Mouse (Mus musculus) kidney, embryonic 14.5 days (tissue): Measurements from ENCODE around the gene Srrm4. TPM values are rescaled to one million over a fixed set of nuclear protein-coding genes. Genes with fewer than 3 reads are reported as not detected.

Experiments
- ATAC-seq: fragments of 200-750 bp; cut with Nextera tagmentation; 2 replicates; pipeline ENCODE4 v1.8.0; 2017; ENCODE audit warnings: moderate number of reproducible peaks, mild to moderate bottlenecking, moderate TSS enrichment, moderate library complexity; ENCODE audit not compliant: low FRiP score, low TSS enrichment
- H3K27ac ChIP-seq: fragments of 300-500 bp; sonication (generic); 2 replicates; pipeline ENCODE4 v1.5.1; 2014; ENCODE audit warnings: low read depth, mild to moderate bottlenecking, low read length, moderate library complexity, mixed read lengths
- H3K27me3 ChIP-seq: fragments of 300-500 bp; sonication (generic); 2 replicates; pipeline ENCODE4 v1.6.1; 2014; ENCODE audit warnings: mild to moderate bottlenecking, low read length; ENCODE audit not compliant: control insufficient read depth, insufficient read depth
- H3K36me3 ChIP-seq: fragments of 300-500 bp; sonication (generic); 2 replicates; pipeline ENCODE4 v1.6.1; 2014; ENCODE audit warnings: low read length, mixed read lengths; ENCODE audit not compliant: control insufficient read depth, insufficient read depth
- H3K4me1 ChIP-seq: fragments of 300-500 bp; sonication (generic); 2 replicates; pipeline ENCODE4 v1.6.1; 2014; ENCODE audit warnings: low read length, mixed read lengths; ENCODE audit not compliant: control insufficient read depth, insufficient read depth
- H3K4me2 ChIP-seq: fragments of 300-500 bp; sonication (generic); replicated peaks from 2 replicates; pipeline ENCODE4 v1.6.1; 2014; ENCODE audit warnings: low read depth, mild to moderate bottlenecking, low read length
- H3K4me3 ChIP-seq: fragments of 300-500 bp; sonication (generic); 2 replicates; pipeline ENCODE4 v1.5.1; 2014; ENCODE audit warnings: mild to moderate bottlenecking, low read length
- H3K9ac ChIP-seq: fragments of 300-500 bp; sonication (generic); 2 replicates; pipeline ENCODE4 v1.6.1; 2014; ENCODE audit warnings: low read depth, mild to moderate bottlenecking, low read length, moderate library complexity
- H3K9me3 ChIP-seq: fragments of 300-500 bp; sonication (generic); 2 replicates; pipeline ENCODE4 v1.6.1; 2016; ENCODE audit warnings: low read length; ENCODE audit not compliant: control insufficient read depth
- WGBS: fragments of 180-500 bp; shearing (Covaris S2); extraction: QIAGEN DNeasy Blood & Tissue Kit; methylation state at CpG from one replicate; pipeline ENCODE4 v1.1.7; 2014; 5-methylcytosine and 5-hydroxymethylcytosine counted together
- polyA plus RNA-seq: library from polyadenylated mRNA; unstranded; fragments of >200 nt; fragmentation: Nextera tagmentation; extraction: Ambion mirVana; gene quantifications from 2 replicates; pipeline ENCODE4 v1.2.1, GENCODE M21; 2014

Gene Srrm4
- polyA plus RNA-seq, 1 experiment from 2014 or later, result 0.32 TPM

DNA sequence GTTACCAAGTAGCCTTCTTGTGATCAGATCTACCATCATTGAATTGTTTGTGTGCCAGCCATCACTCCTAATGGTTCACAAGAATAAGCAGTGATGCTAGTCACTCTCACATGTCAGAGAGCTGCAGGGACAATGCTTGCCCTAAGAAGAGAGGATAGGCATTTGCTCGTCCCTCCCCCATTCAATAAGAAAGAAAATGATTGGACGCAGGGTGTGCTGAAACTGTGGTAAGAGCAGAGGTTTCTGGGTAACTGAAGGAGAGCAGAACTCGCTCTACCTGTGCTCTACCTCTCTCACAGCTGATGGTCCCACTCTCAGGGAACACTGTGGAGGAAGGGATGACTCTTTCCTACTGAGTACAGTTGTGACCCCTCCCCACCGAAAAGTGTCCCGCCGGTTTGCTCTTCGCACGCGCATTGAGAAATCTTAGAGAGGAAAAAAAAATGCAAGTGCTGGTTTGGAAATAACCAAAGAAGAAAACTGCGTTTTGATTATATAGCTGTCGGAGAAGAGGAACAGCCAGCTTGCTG, 143.7 kb downstream of the Srrm4 start:
- no peak for ATAC-seq
- Histone ChIP-seq H3K27ac (no peak overlapping the region), H3K4me3 (no peak overlapping the region)

DNA sequence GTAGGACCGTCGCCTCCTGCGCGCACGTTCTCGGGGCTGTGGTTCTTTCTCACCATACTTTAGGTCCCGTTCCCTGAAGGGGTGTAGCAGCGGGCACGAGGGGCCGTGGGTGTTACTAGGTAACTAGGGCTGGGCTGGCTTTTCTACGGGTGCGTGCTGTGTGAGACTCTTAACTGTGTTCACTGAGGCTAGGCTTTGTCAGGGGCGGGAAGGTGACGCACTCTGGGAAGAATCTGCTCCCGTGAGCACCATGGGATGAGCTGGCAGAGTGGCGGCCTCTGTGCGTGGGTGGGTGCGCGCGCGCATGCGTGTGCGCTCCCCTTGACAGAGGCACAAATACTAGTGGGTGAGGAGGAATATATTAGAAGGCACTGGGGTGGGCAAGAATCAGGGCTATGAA, 145.1 kb downstream of the Srrm4 start:
- no peak for ATAC-seq
- no peaks in the 10 kb centered on the region for H3K9me3 ChIP-seq
- peaks cover 3% of the 10 kb centered on the region; the same call in 1 of the 2 replicates for H3K27me3 ChIP-seq
- H3K36me3 ChIP-seq, result no peaks in the 10 kb centered on the region
- H3K4me3 ChIP-seq, result no peak overlapping the region
- H3K9ac ChIP-seq, result no peak overlapping the region
- H3K4me1 ChIP-seq, result no peaks in the 10 kb centered on the region
- no peak overlapping the region for H3K27ac ChIP-seq
- 0 out of 2 replicates have a peak overlapping the region, but pooled peaks have one; percentile 10 for H3K4me2 ChIP-seq
- WGBS, result 45% methylated on average over 23 of the region's 23 CpGs

More for the DNA sequence above, 143.7 kb downstream of the Srrm4 start:
- Histone ChIP-seq H3K4me2 (peak overlapping the region; percentile 12; the same call in 1 of the 2 replicates), H3K9ac (no peak overlapping the region), H3K27me3 (peaks cover 3% of the 10 kb centered on the region; the same call in 1 of the 2 replicates), H3K9me3 (no peaks in the 10 kb centered on the region), H3K36me3 (no peaks in the 10 kb centered on the region), H3K4me1 (no peaks in the 10 kb centered on the region)
- 37% methylated on average over 11 of the region's 11 CpGs for WGBS

DNA sequence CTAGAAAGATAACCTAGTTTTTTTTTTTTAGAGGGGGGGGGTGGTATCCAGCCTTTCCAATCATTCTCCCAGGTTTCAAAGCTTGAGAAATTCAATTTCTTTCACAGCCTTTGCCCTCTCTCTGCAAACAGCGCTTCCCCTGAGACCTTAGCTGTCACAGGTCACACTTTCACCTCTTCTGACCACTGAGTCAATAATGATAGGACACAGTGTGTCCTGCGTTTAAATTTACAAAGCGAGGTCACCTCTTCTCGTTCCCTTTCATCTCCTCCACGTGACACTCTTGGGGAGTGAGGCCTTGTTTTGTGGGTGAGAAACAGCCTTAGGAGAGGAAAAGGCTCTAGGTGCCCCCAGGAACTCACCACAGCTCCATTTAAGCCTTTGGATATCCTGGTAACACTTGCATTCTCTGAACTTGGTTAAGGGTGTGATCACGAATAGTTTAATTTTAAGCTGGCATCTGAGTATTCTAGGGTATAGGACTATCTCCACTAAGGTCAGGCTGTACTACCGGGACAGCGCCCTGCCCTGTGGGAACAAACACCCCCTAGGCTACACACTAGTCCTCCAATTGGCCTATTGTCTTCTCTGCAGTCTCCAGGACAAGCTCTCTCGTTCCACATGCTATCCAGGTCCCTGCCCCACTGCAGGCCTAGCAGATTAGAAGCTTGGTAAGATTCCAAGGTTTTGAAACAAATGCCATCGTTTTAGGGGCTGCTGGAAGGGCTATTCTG, 145.8 kb downstream of the Srrm4 start:
- Histone ChIP-seq H3K4me1 (no peaks in the 10 kb centered on the region), H3K4me3 (no peak overlapping the region), H3K4me2 (no peak overlapping the region), H3K9ac (no peak overlapping the region), H3K27me3 (peaks cover 3% of the 10 kb centered on the region; the same call in 1 of the 2 replicates), H3K9me3 (no peaks in the 10 kb centered on the region), H3K36me3 (no peaks in the 10 kb centered on the region), H3K27ac (no peak overlapping the region)
- no peak for ATAC-seq
- WGBS, result 39% methylated on average over 10 of the region's 10 CpGs

DNA sequence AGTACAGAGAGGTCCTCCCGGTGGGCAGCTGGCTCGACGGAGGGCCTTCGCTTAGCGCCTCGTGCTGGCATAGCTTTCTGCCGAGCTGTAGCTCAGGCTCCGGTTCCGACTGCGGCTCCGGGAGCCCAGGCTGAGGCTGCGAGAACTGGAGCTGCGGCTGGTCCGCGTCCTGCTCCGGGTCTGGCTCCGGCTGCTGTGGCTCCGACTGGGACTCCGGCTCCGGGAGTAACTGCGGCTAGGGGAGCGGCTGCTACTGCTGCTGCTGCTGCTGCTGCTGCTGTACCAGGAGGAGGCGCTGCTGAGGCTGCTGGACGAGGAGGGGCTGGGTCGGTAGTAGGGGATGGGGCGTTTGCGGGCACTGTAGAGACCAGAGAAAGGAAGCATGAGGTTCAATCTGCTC, 147.1 kb downstream of the Srrm4 start:
- Histone ChIP-seq H3K4me2 (no peak overlapping the region), H3K4me1 (no peaks in the 10 kb centered on the region), H3K27ac (no peak overlapping the region), H3K36me3 (no peaks in the 10 kb centered on the region), H3K4me3 (no peak overlapping the region), H3K9me3 (no peaks in the 10 kb centered on the region), H3K27me3 (peaks cover 3% of the 10 kb centered on the region; the same call in 1 of the 2 replicates), H3K9ac (no peak overlapping the region)
- ATAC-seq, result no peak
- WGBS, result 63% methylated on average over 27 of the region's 27 CpGs

DNA sequence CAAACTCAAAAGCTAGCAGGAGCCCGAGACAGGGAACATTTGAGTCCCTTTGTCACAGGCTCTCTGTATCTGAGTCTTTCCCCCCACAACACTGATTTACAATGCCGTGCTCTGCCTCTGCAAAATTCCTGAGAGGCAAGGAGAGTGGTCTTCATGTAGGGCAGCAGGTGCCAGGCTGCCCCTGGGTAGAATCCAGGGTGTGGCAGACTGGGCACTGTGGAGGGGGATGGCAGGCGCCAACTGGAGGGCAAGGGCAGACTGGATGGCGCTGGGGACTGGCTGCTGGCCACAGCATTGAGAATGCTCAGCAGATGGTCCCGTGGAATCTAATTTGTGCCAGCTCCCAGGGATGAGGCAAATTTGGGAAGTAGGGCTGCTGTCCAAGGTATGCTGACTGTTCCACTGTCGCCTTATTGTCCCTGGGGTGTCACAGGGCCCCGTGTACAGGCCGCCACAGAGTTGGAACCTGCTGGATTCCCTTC, 148.1 kb downstream of the Srrm4 start:
- 84% methylated on average over 8 of the region's 8 CpGs for WGBS
- H3K4me2 ChIP-seq, result no peak overlapping the region
- no peak for ATAC-seq
- no peak overlapping the region for H3K9ac ChIP-seq
- H3K4me3 ChIP-seq, result no peak overlapping the region
- no peaks in the 10 kb centered on the region for H3K36me3 ChIP-seq
- H3K27ac ChIP-seq, result no peak overlapping the region
- H3K27me3 ChIP-seq, result peaks cover 3% of the 10 kb centered on the region; the same call in 1 of the 2 replicates
- no peaks in the 10 kb centered on the region for H3K9me3 ChIP-seq
- no peaks in the 10 kb centered on the region for H3K4me1 ChIP-seq

DNA sequence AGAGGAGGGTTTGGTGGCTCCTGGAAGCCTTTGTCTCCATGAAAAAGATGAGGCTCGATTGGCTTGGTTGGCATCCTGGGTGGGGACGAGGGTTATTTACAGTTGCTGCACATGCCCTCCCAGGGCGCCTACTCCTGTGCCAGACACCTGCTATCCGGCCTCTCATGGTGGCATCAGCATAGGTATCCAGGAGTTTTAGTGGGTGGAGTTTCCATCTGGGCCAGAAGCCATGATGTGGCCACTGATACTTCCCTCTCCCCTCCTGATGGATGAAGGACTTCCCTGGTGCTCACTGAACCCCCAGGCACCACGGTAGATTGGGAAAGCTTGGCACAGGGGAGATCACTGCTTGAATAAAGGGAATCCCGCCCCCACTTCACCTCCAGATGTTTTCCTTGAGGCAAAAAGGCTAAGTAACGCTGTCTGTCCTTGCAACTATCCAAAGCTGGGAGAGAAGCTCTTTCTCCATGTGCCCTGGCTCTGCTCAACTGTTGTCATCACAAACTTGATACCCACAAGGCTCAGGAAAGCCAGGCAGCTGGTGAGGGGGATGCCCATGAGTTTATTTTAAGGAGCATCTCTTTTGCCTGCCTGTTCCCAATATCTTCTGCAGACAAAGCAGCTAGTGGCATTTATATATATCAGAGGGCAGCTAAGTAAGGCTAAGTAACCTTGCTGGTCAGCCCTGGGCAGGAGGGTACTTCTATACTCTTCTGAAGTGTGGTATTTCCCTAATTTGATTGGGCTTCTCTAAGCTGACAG, 148.7 kb downstream of the Srrm4 start:
- Histone ChIP-seq H3K9me3 (no peaks in the 10 kb centered on the region), H3K4me1 (no peaks in the 10 kb centered on the region), H3K9ac (no peak overlapping the region), H3K4me2 (no peak overlapping the region), H3K36me3 (no peaks in the 10 kb centered on the region), H3K27me3 (peaks cover 3% of the 10 kb centered on the region; the same call in 1 of the 2 replicates), H3K27ac (no peak overlapping the region), H3K4me3 (no peak overlapping the region)
- 73% methylated on average over 7 of the region's 7 CpGs for WGBS
- ATAC-seq, result no peak

DNA sequence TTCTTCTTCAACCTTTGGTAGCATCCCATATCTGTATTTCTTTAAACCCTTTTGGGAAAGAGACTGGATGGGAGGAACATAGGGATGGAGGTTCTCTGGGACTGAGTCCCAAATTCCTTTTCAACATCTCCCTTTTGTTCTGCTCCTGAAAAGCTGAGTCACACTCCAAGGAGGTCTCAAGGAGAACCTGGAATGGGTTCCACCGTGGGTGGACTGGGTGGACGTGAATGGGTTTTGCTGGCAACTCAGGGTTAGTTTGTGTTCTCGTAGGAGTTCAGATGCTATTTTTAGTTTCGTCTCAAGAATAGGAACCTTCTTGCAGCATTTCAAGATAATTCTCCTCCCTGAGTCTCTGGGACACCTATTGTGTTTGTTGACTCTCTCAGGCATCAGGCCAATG, 151.4 kb downstream of the Srrm4 start:
- Histone ChIP-seq H3K27me3 (no peaks in the 10 kb centered on the region), H3K4me2 (no peak overlapping the region), H3K4me3 (no peak overlapping the region), H3K36me3 (no peaks in the 10 kb centered on the region), H3K4me1 (no peaks in the 10 kb centered on the region), H3K9ac (no peak overlapping the region), H3K9me3 (no peaks in the 10 kb centered on the region), H3K27ac (no peak overlapping the region)
- 77% methylated on average over 4 of the region's 4 CpGs for WGBS
- ATAC-seq, result no peak

DNA sequence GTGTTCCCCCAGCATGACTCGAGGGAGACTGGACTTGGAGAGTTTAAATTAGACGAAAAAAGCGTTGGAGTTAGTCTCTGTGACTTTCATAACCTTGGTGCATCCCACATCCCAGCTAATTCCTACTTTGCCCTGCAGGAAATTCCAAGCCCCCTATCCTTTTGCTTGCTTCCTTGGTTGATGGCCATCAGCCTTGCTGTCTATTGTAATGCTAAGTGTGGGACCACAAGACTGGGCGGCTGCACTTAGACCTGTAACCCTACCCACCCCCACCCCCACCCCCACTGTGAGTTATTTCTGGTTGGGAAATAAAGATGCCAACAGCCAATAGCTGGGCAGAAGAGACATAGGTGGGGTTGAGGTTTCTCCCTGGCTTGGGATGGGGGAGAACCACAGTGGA, 153.3 kb downstream of the Srrm4 start:
- Histone ChIP-seq H3K4me3 (no peak overlapping the region), H3K27ac (no peak overlapping the region), H3K27me3 (no peaks in the 10 kb centered on the region), H3K9me3 (no peaks in the 10 kb centered on the region), H3K9ac (no peak overlapping the region), H3K4me2 (no peak overlapping the region), H3K36me3 (no peaks in the 10 kb centered on the region), H3K4me1 (no peaks in the 10 kb centered on the region)
- 27% methylated on average over 4 of the region's 4 CpGs for WGBS
- no peak for ATAC-seq

DNA sequence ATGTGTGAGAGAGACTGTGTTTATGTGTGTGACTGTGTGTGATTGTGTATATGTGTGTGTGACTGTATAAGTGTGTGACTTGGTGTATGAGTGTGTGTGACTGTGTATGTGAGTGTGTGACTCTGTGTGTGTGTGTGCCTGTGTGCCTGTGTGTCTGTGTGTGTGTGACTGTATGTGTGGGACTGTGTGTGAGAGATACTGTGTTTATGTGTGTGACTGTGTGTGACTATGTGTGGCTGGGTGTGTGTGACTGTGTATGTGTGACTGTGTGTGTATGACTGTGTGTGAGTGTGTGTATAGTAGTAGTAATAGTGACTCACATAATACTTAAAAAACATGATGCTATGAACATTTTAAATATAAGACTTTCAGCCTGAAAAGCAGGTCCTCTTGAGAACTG, 155.5 kb downstream of the Srrm4 start:
- no peak for ATAC-seq
- Histone ChIP-seq H3K27ac (no peak overlapping the region), H3K4me1 (no peaks in the 10 kb centered on the region), H3K36me3 (no peaks in the 10 kb centered on the region), H3K9ac (no peak overlapping the region), H3K27me3 (no peaks in the 10 kb centered on the region), H3K9me3 (no peaks in the 10 kb centered on the region), H3K4me2 (no peak overlapping the region), H3K4me3 (no peak overlapping the region)
